Mouse (Mus musculus) erythroid progenitor cell, adult 5-6 weeks (primary cell): ENCODE results near the gene Ilf3. TPM values are rescaled to one million over a fixed set of nuclear protein-coding genes. Genes with fewer than 3 reads are reported as not detected.

Experiments
- total RNA-seq, 2 experiments: library from RNA; stranded (forward) in 1 of 2; stranded (reverse) in 1 of 2; fragments of 150-400 nt in 1 of 2; fragments of 186-747, 209-891 nt in 1 of 2; gene quantifications; 2 replicates each; pipeline versions ENCODE4 v1.2.3 to v1.2.4; 2015 to 2017; ENCODE audit warnings: low replicate concordance in 2 of 2

Gene Ilf3
- total RNA-seq, 2 experiments from 2014 or later, result 32.8 to 34.8 TPM

Other genes starting within 250 kb of the Ilf3 start
- 2.5 and 5.0 TPM in 2 replicates for gene Tyk2, start 236.6 kb upstream of the Ilf3 start, total RNA-seq (2015; ENCODE audit: low replicate concordance)
- gene Tyk2, start 236.6 kb upstream of the Ilf3 start, total RNA-seq (2017; ENCODE audit: low replicate concordance), result 4.7 and 5.0 TPM in 2 replicates
- gene Cdc37, start 217.9 kb upstream of the Ilf3 start, total RNA-seq (2015; ENCODE audit: low replicate concordance), result 28.9 and 42.9 TPM in 2 replicates
- 68.0 and 76.5 TPM in 2 replicates for gene Cdc37, start 217.9 kb upstream of the Ilf3 start, total RNA-seq (2017; ENCODE audit: low replicate concordance)
- gene Pde4a, start 202.2 kb upstream of the Ilf3 start, total RNA-seq (2015; ENCODE audit: low replicate concordance), result 4.6 TPM in 1 of 2 replicates, not detected in the other
- 0.15 and 0.39 TPM in 2 replicates for gene Pde4a, start 202.2 kb upstream of the Ilf3 start, total RNA-seq (2017; ENCODE audit: low replicate concordance)
- gene Keap1, start 128.5 kb upstream of the Ilf3 start, total RNA-seq (2015; ENCODE audit: low replicate concordance), result 13.8 and 25.2 TPM in 2 replicates
- 37.0 and 44.7 TPM in 2 replicates for gene Keap1, start 128.5 kb upstream of the Ilf3 start, total RNA-seq (2017; ENCODE audit: low replicate concordance)
- gene S1pr5, start 119.4 kb upstream of the Ilf3 start, total RNA-seq (2015; ENCODE audit: low replicate concordance), result 2.5 TPM in 1 of 2 replicates, not detected in the other
- gene S1pr5, start 119.4 kb upstream of the Ilf3 start, total RNA-seq (2017; ENCODE audit: low replicate concordance), result 0.13 and 0.53 TPM in 2 replicates
- 49.4 and 49.5 TPM in 2 replicates for gene Atg4d, start 102.6 kb upstream of the Ilf3 start, total RNA-seq (2015; ENCODE audit: low replicate concordance)
- 73.9 and 162 TPM in 2 replicates for gene Atg4d, start 102.6 kb upstream of the Ilf3 start, total RNA-seq (2017; ENCODE audit: low replicate concordance)
- gene Kri1, start 79.9 kb upstream of the Ilf3 start, total RNA-seq (2015; ENCODE audit: low replicate concordance), result 19.7 and 49.4 TPM in 2 replicates
- 18.2 and 48.8 TPM in 2 replicates for gene Kri1, start 79.9 kb upstream of the Ilf3 start, total RNA-seq (2017; ENCODE audit: low replicate concordance)
- gene Cdkn2d, start 76.5 kb upstream of the Ilf3 start, total RNA-seq (2015; ENCODE audit: low replicate concordance), result 305 and 325 TPM in 2 replicates
- 151 and 194 TPM in 2 replicates for gene Cdkn2d, start 76.5 kb upstream of the Ilf3 start, total RNA-seq (2017; ENCODE audit: low replicate concordance)
- gene Ap1m2, start 55.5 kb upstream of the Ilf3 start, total RNA-seq (2015; ENCODE audit: low replicate concordance), result 0.36 and 0.84 TPM in 2 replicates
- not detected in 2 replicates for gene Ap1m2, start 55.5 kb upstream of the Ilf3 start, total RNA-seq (2017; ENCODE audit: low replicate concordance)
- gene Slc44a2, start 47.2 kb upstream of the Ilf3 start, total RNA-seq (2015; ENCODE audit: low replicate concordance), result 15.9 and 35.7 TPM in 2 replicates
- 14.4 and 22.3 TPM in 2 replicates for gene Slc44a2, start 47.2 kb upstream of the Ilf3 start, total RNA-seq (2017; ENCODE audit: low replicate concordance)
- gene Qtrt1, start 44.0 kb downstream of the Ilf3 start, total RNA-seq (2015; ENCODE audit: low replicate concordance), result 4.7 TPM in 1 of 2 replicates, not detected in the other
- gene Qtrt1, start 44.0 kb downstream of the Ilf3 start, total RNA-seq (2017; ENCODE audit: low replicate concordance), result 0.98 and 4.0 TPM in 2 replicates
- 129 and 138 TPM in 2 replicates for gene Dnm2, start 57.0 kb downstream of the Ilf3 start, total RNA-seq (2015; ENCODE audit: low replicate concordance)
- 181 and 184 TPM in 2 replicates for gene Dnm2, start 57.0 kb downstream of the Ilf3 start, total RNA-seq (2017; ENCODE audit: low replicate concordance)
- gene Tmed1, start 142.4 kb downstream of the Ilf3 start, total RNA-seq (2015; ENCODE audit: low replicate concordance), result 6.7 TPM in 1 of 2 replicates, not detected in the other
- gene Tmed1, start 142.4 kb downstream of the Ilf3 start, total RNA-seq (2017; ENCODE audit: low replicate concordance), result 1.8 and 2.0 TPM in 2 replicates
- 35.0 and 42.3 TPM in 2 replicates for gene AB124611, start 158.3 kb downstream of the Ilf3 start, total RNA-seq (2015; ENCODE audit: low replicate concordance)
- 17.2 and 18.6 TPM in 2 replicates for gene AB124611, start 158.3 kb downstream of the Ilf3 start, total RNA-seq (2017; ENCODE audit: low replicate concordance)
- gene Carm1, start 179.0 kb downstream of the Ilf3 start, total RNA-seq (2015; ENCODE audit: low replicate concordance), result 137 and 146 TPM in 2 replicates
- gene Carm1, start 179.0 kb downstream of the Ilf3 start, total RNA-seq (2017; ENCODE audit: low replicate concordance), result 95.5 and 100 TPM in 2 replicates
- gene Timm29, start 224.9 kb downstream of the Ilf3 start, total RNA-seq (2015; ENCODE audit: low replicate concordance), result 21.3 and 26.4 TPM in 2 replicates
- gene Timm29, start 224.9 kb downstream of the Ilf3 start, total RNA-seq (2017; ENCODE audit: low replicate concordance), result 23.0 and 27.2 TPM in 2 replicates
- gene Yipf2, start 225.0 kb downstream of the Ilf3 start, total RNA-seq (2015; ENCODE audit: low replicate concordance), result 1.7 TPM in 1 of 2 replicates, not detected in the other
- 1.5 and 5.8 TPM in 2 replicates for gene Yipf2, start 225.0 kb downstream of the Ilf3 start, total RNA-seq (2017; ENCODE audit: low replicate concordance)
- gene Smarca4, start 248.3 kb downstream of the Ilf3 start, total RNA-seq (2015; ENCODE audit: low replicate concordance), result 48.2 and 58.4 TPM in 2 replicates
- 61.2 and 65.4 TPM in 2 replicates for gene Smarca4, start 248.3 kb downstream of the Ilf3 start, total RNA-seq (2017; ENCODE audit: low replicate concordance)